Mouse (Mus musculus): ENCODE measurements around the gene Homez.

DNA sequence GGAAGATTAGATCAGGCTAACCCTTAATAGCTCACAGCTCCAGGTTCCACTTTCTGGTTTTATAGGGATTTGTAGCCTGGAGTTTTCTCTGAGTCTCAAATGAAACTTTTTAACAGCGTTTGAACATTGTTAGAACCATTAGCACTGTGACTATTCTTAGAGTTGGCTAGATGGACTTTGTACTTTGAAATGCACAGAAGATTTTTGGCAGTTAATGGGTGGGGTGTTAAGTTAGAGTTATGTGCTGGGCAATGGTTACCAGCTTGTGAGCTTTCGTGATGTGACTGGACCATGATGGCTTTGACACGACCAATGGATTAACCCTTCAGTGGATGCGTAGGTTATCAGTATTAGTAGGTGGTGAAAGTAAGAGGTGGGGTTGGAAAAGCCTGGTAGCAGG lies 64.6 kb downstream of the Homez start:
- TF ChIP-seq CTCF (IDR thresholded peaks at IDR 0.05; ENCODE audit: low read depth) = no peak
- TF ChIP-seq EP300 (optimal IDR thresholded peaks at IDR 0.05) = no peak
